Mouse (Mus musculus) kidney, embryonic 16.5 days (tissue): Measurements from ENCODE around the gene Tlcd1. TPM values are rescaled to one million over a fixed set of nuclear protein-coding genes. Genes with fewer than 3 reads are reported as not detected.
"Not testable (repeated sequence)": the region's sequence is repeated elsewhere in the genome, so short reads cannot be mapped to it uniquely, and the experiment has no call there.

Experiments used
- ATAC-seq: fragments of 200-750 bp; cut with Nextera tagmentation; 2 replicates; pipeline ENCODE4 v1.8.0; 2017; ENCODE audit warnings: moderate TSS enrichment; ENCODE audit not compliant: low FRiP score, low TSS enrichment
- H3K27ac ChIP-seq: fragments of 300-500 bp; sonication (generic); 2 replicates; pipeline ENCODE4 v1.5.1; 2014; ENCODE audit warnings: low read length
- H3K27me3 ChIP-seq: fragments of 300-500 bp; sonication (generic); 2 replicates; pipeline ENCODE4 v1.6.1; 2014; ENCODE audit warnings: low read length, control low read depth, mixed read lengths; ENCODE audit not compliant: insufficient read depth
- H3K36me3 ChIP-seq: fragments of 300-500 bp; sonication (generic); 2 replicates; pipeline ENCODE4 v1.6.1; 2014; ENCODE audit warnings: low read length, control low read depth, mixed read lengths; ENCODE audit not compliant: insufficient read depth
- H3K4me1 ChIP-seq: fragments of 300-500 bp; sonication (generic); 2 replicates; pipeline ENCODE4 v1.6.1; 2014; ENCODE audit warnings: low read length, control low read depth, mixed read lengths; ENCODE audit not compliant: insufficient read depth
- H3K4me2 ChIP-seq: fragments of 300-500 bp; sonication (generic); replicated peaks from 2 replicates; pipeline ENCODE4 v1.6.1; 2014; ENCODE audit warnings: low read depth, low read length
- H3K4me3 ChIP-seq: fragments of 300-500 bp; sonication (generic); 2 replicates; pipeline ENCODE4 v1.5.1; 2014; ENCODE audit warnings: mild to moderate bottlenecking, low read length
- H3K9ac ChIP-seq: fragments of 300-500 bp; sonication (generic); replicated peaks from 2 replicates; pipeline ENCODE4 v1.6.1; 2014; ENCODE audit warnings: low read length
- H3K9me3 ChIP-seq: fragments of 300-500 bp; sonication (generic); 2 replicates; pipeline ENCODE4 v1.6.1; 2016; ENCODE audit warnings: low read length, control low read depth
- WGBS: fragments of 180-500 bp; shearing (Covaris S2); extraction: QIAGEN DNeasy Blood & Tissue Kit; methylation state at CpG from one replicate; pipeline ENCODE4 v1.1.7; 2014; 5-methylcytosine and 5-hydroxymethylcytosine counted together
- polyA plus RNA-seq: library from polyadenylated mRNA; unstranded; fragments of >200 nt; fragmentation: Nextera tagmentation; extraction: Ambion mirVana; gene quantifications from 2 replicates; pipeline ENCODE4 v1.2.1, GENCODE M21; 2015

Gene Tlcd1
- polyA plus RNA-seq, 1 experiment from 2014 or later, result 36.1 TPM

GRCm38 (mm10) chr11:78180081-78180761 lies 3.7 kb downstream of the Tlcd1 start:
- WGBS, result 68% methylated on average over 6 of the region's 6 CpGs
- H3K4me1 ChIP-seq, result peaks cover 55% of the 10 kb centered on the region
- no peaks in the 10 kb centered on the region for H3K9me3 ChIP-seq
- ATAC-seq, result no peak
- H3K4me2 ChIP-seq, result peak overlapping the region; percentile 86
- H3K4me3 ChIP-seq, result peak overlapping the region; percentile 73; the same call in 1 of the 2 replicates
- H3K36me3 ChIP-seq, result peaks cover 26% of the 10 kb centered on the region
- no peaks in the 10 kb centered on the region for H3K27me3 ChIP-seq
- peak overlapping the region; percentile 85 for H3K9ac ChIP-seq
- peak overlapping the region; percentile 95; the same call in 1 of the 2 replicates for H3K27ac ChIP-seq

- peak overlapping the region; percentile 62 for H3K4me2 ChIP-seq
- H3K36me3 ChIP-seq, result peaks cover 26% of the 10 kb centered on the region
- 38% methylated on average over 2 of the region's 2 CpGs for WGBS
- H3K27me3 ChIP-seq, result no peaks in the 10 kb centered on the region
- no peak overlapping the region for H3K27ac ChIP-seq
- H3K4me3 ChIP-seq, result peak overlapping the region; percentile 90
- H3K9ac ChIP-seq, result peak overlapping the region; percentile 97
- no peaks in the 10 kb centered on the region for H3K9me3 ChIP-seq
- ATAC-seq, result no peak
- H3K4me1 ChIP-seq, result peaks cover 53% of the 10 kb centered on the region
Observed at GRCm38 (mm10) chr11:78181830-78182357, 5.4 kb downstream of the Tlcd1 start.

GRCm38 (mm10) chr11:78182450-78182849 lies 5.9 kb downstream of the Tlcd1 start:
- peaks cover 53% of the 10 kb centered on the region for H3K4me1 ChIP-seq
- H3K4me3 ChIP-seq, result peak overlapping the region; percentile 90
- H3K4me2 ChIP-seq, result peak overlapping the region; percentile 62
- H3K27me3 ChIP-seq, result no peaks in the 10 kb centered on the region
- ATAC-seq, result no peak
- H3K9ac ChIP-seq, result peak overlapping the region; percentile 97
- no peaks in the 10 kb centered on the region for H3K9me3 ChIP-seq
- H3K36me3 ChIP-seq, result peaks cover 26% of the 10 kb centered on the region
- peak overlapping the region; percentile 91 for H3K27ac ChIP-seq
- WGBS, result 6% methylated on average over 7 of the region's 7 CpGs

GRCm38 (mm10) chr11:78182961-78183844 lies 6.7 kb downstream of the Tlcd1 start, which contains the start of gene Rpl23a:
Gene Rpl23a (minus strand): TSS chr11:78183584.
- H3K9me3 ChIP-seq, result no peaks in the 10 kb centered on the region
- H3K4me2 ChIP-seq, result peak within 1 kb of the TSS; percentile 62
- peaks cover 26% of the 10 kb centered on the region for H3K36me3 ChIP-seq
- H3K27me3 ChIP-seq, result no peaks in the 10 kb centered on the region
- peak within 1 kb of the TSS; percentile 97 for H3K9ac ChIP-seq
- H3K4me1 ChIP-seq, result peaks cover 53% of the 10 kb centered on the region
- peak; percentile 87 for ATAC-seq
- H3K27ac ChIP-seq, result peak within 1 kb of the TSS; percentile 91
- WGBS, result under 1% methylated on average over 38 of the region's 38 CpGs
- peak within 1 kb of the TSS; percentile 90 for H3K4me3 ChIP-seq

- H3K27ac ChIP-seq, result peak overlapping the region; percentile 58; the same call in 1 of the 2 replicates
- H3K36me3 ChIP-seq, result peaks cover 26% of the 10 kb centered on the region
- H3K9ac ChIP-seq, result peak overlapping the region; percentile 57; the same call in 1 of the 2 replicates
- peak overlapping the region; percentile 48 for H3K4me2 ChIP-seq
- 51% methylated on average over 10 of the region's 10 CpGs for WGBS
- H3K4me3 ChIP-seq, result peak overlapping the region; percentile 90
- ATAC-seq, result no peak
- peaks cover 50% of the 10 kb centered on the region for H3K4me1 ChIP-seq
- no peaks in the 10 kb centered on the region for H3K9me3 ChIP-seq
- H3K27me3 ChIP-seq, result no peaks in the 10 kb centered on the region
Observed at GRCm38 (mm10) chr11:78183884-78184514, 7.5 kb downstream of the Tlcd1 start.

GRCm38 (mm10) chr11:78184702-78185101 lies 8.2 kb downstream of the Tlcd1 start:
- H3K4me1 ChIP-seq, result peaks cover 44% of the 10 kb centered on the region

GRCm38 (mm10) chr11:78188331-78189233 lies 12.1 kb downstream of the Tlcd1 start, which contains the start of gene Rab34:
Gene Rab34 (plus strand): TSS chr11:78188430.
- H3K27ac ChIP-seq, result peak within 1 kb of the TSS; percentile 100
- H3K4me2 ChIP-seq, result peak within 1 kb of the TSS; percentile 58
- WGBS, result under 1% methylated on average over 78 of the region's 80 CpGs
- H3K4me1 ChIP-seq, result peaks cover 27% of the 10 kb centered on the region
- no peaks in the 10 kb centered on the region for H3K27me3 ChIP-seq
- H3K36me3 ChIP-seq, result peaks cover 21% of the 10 kb centered on the region
- ATAC-seq, result peak; percentile 84
- H3K9me3 ChIP-seq, result no peaks in the 10 kb centered on the region
- peak within 1 kb of the TSS; percentile 96 for H3K9ac ChIP-seq
- H3K4me3 ChIP-seq, result peak within 1 kb of the TSS; percentile 81

More at GRCm38 (mm10) chr11:78184702-78185101, 8.2 kb downstream of the Tlcd1 start:
- H3K27ac ChIP-seq, H3K4me2 ChIP-seq, H3K9me3 ChIP-seq, H3K4me3 ChIP-seq, H3K9ac ChIP-seq, ATAC-seq, H3K27me3 ChIP-seq: not testable (repeated sequence)
- peaks cover 23% of the 10 kb centered on the region for H3K36me3 ChIP-seq
- WGBS, result 91% methylated on average over 6 of the region's 6 CpGs

- Histone ChIP-seq H3K9me3 (no peaks in the 10 kb centered on the region), H3K4me2 (peak overlapping the region; percentile 58), H3K4me1 (peaks cover 25% of the 10 kb centered on the region), H3K27ac (peak overlapping the region; percentile 100), H3K27me3 (no peaks in the 10 kb centered on the region), H3K36me3 (peaks cover 21% of the 10 kb centered on the region), H3K4me3 (peak overlapping the region; percentile 81), H3K9ac (peak overlapping the region; percentile 96)
- ATAC-seq, result peak; percentile 92
- under 1% methylated on average over 42 of the region's 42 CpGs for WGBS
Observed at GRCm38 (mm10) chr11:78189234-78190040, 12.9 kb downstream of the Tlcd1 start.
